Mouse (Mus musculus) forebrain, embryonic 10.5 days (tissue): Measurements from ENCODE around the gene Teddm1b. TPM values are rescaled to one million over a fixed set of nuclear protein-coding genes. Genes with fewer than 3 reads are reported as not detected.

Experiments used
- DNase-seq: peaks from one replicate; pipeline ENCODE4 v3.0.0-alpha.2; 2017; ENCODE audit warnings: low spot score; ENCODE audit errors: extremely low spot score
- H3K27ac ChIP-seq: fragments of 300-500 bp; sonication (generic); 2 replicates; pipeline ENCODE4 v1.5.1; 2016; ENCODE audit warnings: mild to moderate bottlenecking
- H3K27me3 ChIP-seq: fragments of 300-500 bp; sonication (generic); 2 replicates; pipeline ENCODE4 v1.6.1; 2016; ENCODE audit warnings: mild to moderate bottlenecking; ENCODE audit not compliant: poor library complexity, severe bottlenecking
- H3K36me3 ChIP-seq: fragments of 300-500 bp; sonication (generic); replicated peaks from 2 replicates; pipeline ENCODE4 v1.6.1; 2016; ENCODE audit warnings: mild to moderate bottlenecking, moderate library complexity
- H3K4me1 ChIP-seq: fragments of 300-500 bp; sonication (generic); 2 replicates; pipeline ENCODE4 v1.6.1; 2016
- H3K4me3 ChIP-seq: fragments of 300-500 bp; sonication (generic); 2 replicates; pipeline ENCODE4 v1.5.1; 2016; ENCODE audit warnings: mild to moderate bottlenecking, moderate library complexity
- H3K9me3 ChIP-seq: fragments of 300-500 bp; sonication (generic); 2 replicates; pipeline ENCODE4 v1.6.1; 2016; ENCODE audit warnings: mild to moderate bottlenecking, moderate library complexity
- WGBS: fragments of 180-500 bp; shearing (Covaris S2); methylation state at CpG from one replicate; pipeline ENCODE4 v1.1.7; 2016; 5-methylcytosine and 5-hydroxymethylcytosine counted together
- polyA plus RNA-seq: library from polyadenylated mRNA; unstranded; fragments of >200 nt; fragmentation: Nextera tagmentation; extraction: Ambion mirVana; gene quantifications from 2 replicates; pipeline ENCODE4 v1.2.1, GENCODE M21; 2016

Gene Teddm1b
- polyA plus RNA-seq, 1 experiment from 2014 or later, result 0.61 TPM

- H3K4me3 ChIP-seq, result no peak overlapping the region
- no peak for DNase-seq
- H3K27ac ChIP-seq, result no peak overlapping the region
- H3K36me3 ChIP-seq, result peaks cover 80% of the 10 kb centered on the region
- peaks cover 4% of the 10 kb centered on the region for H3K4me1 ChIP-seq
- 94% methylated on average over 4 of the region's 4 CpGs for WGBS
- no peaks in the 10 kb centered on the region for H3K9me3 ChIP-seq
- H3K27me3 ChIP-seq, result no peaks in the 10 kb centered on the region
Measured at GRCm38 (mm10) chr1:153908741-153909140, 34.6 kb downstream of the Teddm1b start.

- no peak for DNase-seq
- Histone ChIP-seq H3K9me3 (no peaks in the 10 kb centered on the region), H3K4me3 (no peak overlapping the region), H3K4me1 (no peaks in the 10 kb centered on the region), H3K36me3 (peaks cover 73% of the 10 kb centered on the region), H3K27ac (no peak overlapping the region), H3K27me3 (no peaks in the 10 kb centered on the region)
- 96% methylated on average over 10 of the region's 10 CpGs for WGBS
Measured at GRCm38 (mm10) chr1:153909213-153909962, 35.2 kb downstream of the Teddm1b start.

GRCm38 (mm10) chr1:153909963-153910291 is 35.8 kb downstream of the Teddm1b start:
- Histone ChIP-seq H3K27ac (no peak overlapping the region), H3K9me3 (no peaks in the 10 kb centered on the region), H3K27me3 (no peaks in the 10 kb centered on the region), H3K4me1 (no peaks in the 10 kb centered on the region), H3K4me3 (no peak overlapping the region), H3K36me3 (peaks cover 68% of the 10 kb centered on the region)
- DNase-seq, result no peak
- 94% methylated on average over 9 of the region's 9 CpGs for WGBS

- Histone ChIP-seq H3K36me3 (peaks cover 63% of the 10 kb centered on the region), H3K27ac (no peak overlapping the region), H3K27me3 (no peaks in the 10 kb centered on the region), H3K4me3 (no peak overlapping the region), H3K4me1 (no peaks in the 10 kb centered on the region), H3K9me3 (no peaks in the 10 kb centered on the region)
- DNase-seq, result no peak
- WGBS, result 90% methylated on average over 5 of the region's 5 CpGs
Measured at GRCm38 (mm10) chr1:153910423-153910822, 36.3 kb downstream of the Teddm1b start.

- Histone ChIP-seq H3K4me3 (no peak overlapping the region), H3K27ac (no peak overlapping the region), H3K4me1 (no peaks in the 10 kb centered on the region), H3K27me3 (no peaks in the 10 kb centered on the region), H3K36me3 (peaks cover 54% of the 10 kb centered on the region), H3K9me3 (no peaks in the 10 kb centered on the region)
- no peak for DNase-seq
- WGBS, result 84% methylated on average over 6 of the region's 6 CpGs
Measured at GRCm38 (mm10) chr1:153911276-153911795, 37.2 kb downstream of the Teddm1b start.

- Histone ChIP-seq H3K27ac (no peak overlapping the region), H3K4me3 (no peak overlapping the region), H3K9me3 (no peaks in the 10 kb centered on the region), H3K27me3 (no peaks in the 10 kb centered on the region), H3K36me3 (peaks cover 29% of the 10 kb centered on the region), H3K4me1 (no peaks in the 10 kb centered on the region)
- WGBS, result 90% methylated on average over 3 of the region's 3 CpGs
- DNase-seq, result no peak
Measured at GRCm38 (mm10) chr1:153913869-153914268, 39.7 kb downstream of the Teddm1b start.

- no peaks in the 10 kb centered on the region for H3K9me3 ChIP-seq
- DNase-seq, result no peak
Measured at GRCm38 (mm10) chr1:153918521-153919206, 44.5 kb downstream of the Teddm1b start.

GRCm38 (mm10) chr1:153921642-153922041 is 47.5 kb downstream of the Teddm1b start:
- H3K27ac ChIP-seq, result no peak overlapping the region
- H3K4me3 ChIP-seq, result no peak overlapping the region
- no peaks in the 10 kb centered on the region for H3K9me3 ChIP-seq
- H3K36me3 ChIP-seq, result no peaks in the 10 kb centered on the region
- peaks cover 6% of the 10 kb centered on the region for H3K4me1 ChIP-seq
- 89% methylated on average over 3 of the region's 3 CpGs for WGBS
- no peak for DNase-seq
- no peaks in the 10 kb centered on the region for H3K27me3 ChIP-seq

More at GRCm38 (mm10) chr1:153918521-153919206, 44.5 kb downstream of the Teddm1b start:
- WGBS, result 93% methylated on average over 3 of the region's 3 CpGs
- Histone ChIP-seq H3K4me3 (no peak overlapping the region), H3K27ac (no peak overlapping the region), H3K27me3 (no peaks in the 10 kb centered on the region), H3K36me3 (no peaks in the 10 kb centered on the region), H3K4me1 (peaks cover 6% of the 10 kb centered on the region)

GRCm38 (mm10) chr1:153922571-153923021 is 48.5 kb downstream of the Teddm1b start:
- Histone ChIP-seq H3K4me1 (peaks cover 6% of the 10 kb centered on the region), H3K36me3 (no peaks in the 10 kb centered on the region), H3K9me3 (no peaks in the 10 kb centered on the region), H3K27ac (no peak overlapping the region), H3K27me3 (no peaks in the 10 kb centered on the region), H3K4me3 (no peak overlapping the region)
- 64% methylated on average over 5 of the region's 5 CpGs for WGBS
- no peak for DNase-seq

GRCm38 (mm10) chr1:153924395-153925385 is 50.5 kb downstream of the Teddm1b start:
- Histone ChIP-seq H3K27ac (no peak overlapping the region), H3K4me3 (no peak overlapping the region), H3K4me1 (peaks cover 6% of the 10 kb centered on the region), H3K9me3 (no peaks in the 10 kb centered on the region; the same call in 1 of the 2 replicates), H3K27me3 (no peaks in the 10 kb centered on the region), H3K36me3 (no peaks in the 10 kb centered on the region)
- no peak for DNase-seq
- WGBS, result 90% methylated on average over 6 of the region's 6 CpGs
